Mouse (Mus musculus) urinary bladder, adult 18-20 months (tissue): Measurements from ENCODE around the gene Zfp507.

ENCODE experiments used
- DNase-seq, 2 experiments: peaks; one replicate each; pipeline ENCODE4 v3.0.0; 2022; ENCODE audit warnings: low spot score in 2 of 2, mixed read lengths in 2 of 2

Zfp507 gene

GRCm38 (mm10) chr7:35738871-35739270 is 63.9 kb downstream of the Zfp507 start:
- DNase-seq = no peak

- DNase-seq = no peak
Measured at GRCm38 (mm10) chr7:35733313-35734050, 69.3 kb downstream of the Zfp507 start.

- no peak for DNase-seq
Measured at GRCm38 (mm10) chr7:35732585-35733059, 70.2 kb downstream of the Zfp507 start.

GRCm38 (mm10) chr7:35729621-35730031 is 73.2 kb downstream of the Zfp507 start:
- DNase-seq = peak in 1 of 2 experiments; percentile 2

GRCm38 (mm10) chr7:35728376-35728775 is 74.4 kb downstream of the Zfp507 start:
- no peak for DNase-seq

GRCm38 (mm10) chr7:35723035-35723434 is 79.8 kb downstream of the Zfp507 start:
- no peak for DNase-seq
